Mouse (Mus musculus) forebrain, embryonic 10.5 days (tissue): ENCODE measurements around the gene Fras1. TPM values are rescaled to one million over a fixed set of nuclear protein-coding genes. Genes with fewer than 3 reads are reported as not detected.
A peak's percentile ranks its signal among the peaks of the same experiment; 100 is the strongest.

Experiments used
- DNase-seq: peaks from one replicate; pipeline ENCODE4 v3.0.0-alpha.2; 2017; ENCODE audit warnings: low spot score; ENCODE audit errors: extremely low spot score
- H3K27ac ChIP-seq: fragments of 300-500 bp; sonication (generic); 2 replicates; pipeline ENCODE4 v1.5.1; 2016; ENCODE audit warnings: mild to moderate bottlenecking
- H3K27me3 ChIP-seq: fragments of 300-500 bp; sonication (generic); 2 replicates; pipeline ENCODE4 v1.6.1; 2016; ENCODE audit warnings: mild to moderate bottlenecking; ENCODE audit not compliant: poor library complexity, severe bottlenecking
- H3K36me3 ChIP-seq: fragments of 300-500 bp; sonication (generic); replicated peaks from 2 replicates; pipeline ENCODE4 v1.6.1; 2016; ENCODE audit warnings: mild to moderate bottlenecking, moderate library complexity
- H3K4me1 ChIP-seq: fragments of 300-500 bp; sonication (generic); 2 replicates; pipeline ENCODE4 v1.6.1; 2016
- H3K4me3 ChIP-seq: fragments of 300-500 bp; sonication (generic); 2 replicates; pipeline ENCODE4 v1.5.1; 2016; ENCODE audit warnings: mild to moderate bottlenecking, moderate library complexity
- H3K9me3 ChIP-seq: fragments of 300-500 bp; sonication (generic); 2 replicates; pipeline ENCODE4 v1.6.1; 2016; ENCODE audit warnings: mild to moderate bottlenecking, moderate library complexity
- WGBS: fragments of 180-500 bp; shearing (Covaris S2); methylation state at CpG from one replicate; pipeline ENCODE4 v1.1.7; 2016; 5-methylcytosine and 5-hydroxymethylcytosine counted together
- polyA plus RNA-seq: library from polyadenylated mRNA; unstranded; fragments of >200 nt; fragmentation: Nextera tagmentation; extraction: Ambion mirVana; gene quantifications from 2 replicates; pipeline ENCODE4 v1.2.1, GENCODE M21; 2016

Gene Fras1
- polyA plus RNA-seq, 1 experiment from 2014 or later = 9.8 TPM

- WGBS = 94% methylated on average over 6 of the region's 6 CpGs
Observed at GRCm38 (mm10) chr5:96797465-96797864, 423.7 kb downstream of the Fras1 start.

GRCm38 (mm10) chr5:96799165-96799564 is 425.4 kb downstream of the Fras1 start:
- DNase-seq = no peak
- WGBS = 95% methylated on average over 9 of the region's 9 CpGs
- H3K27me3 ChIP-seq = peaks cover 9% of the 10 kb centered on the region
- no peaks in the 10 kb centered on the region for H3K36me3 ChIP-seq
- H3K9me3 ChIP-seq = no peaks in the 10 kb centered on the region
- H3K27ac ChIP-seq = no peak overlapping the region
- H3K4me1 ChIP-seq = peaks cover 26% of the 10 kb centered on the region
- no peak overlapping the region for H3K4me3 ChIP-seq

More at GRCm38 (mm10) chr5:96797465-96797864, 423.7 kb downstream of the Fras1 start:
- H3K36me3 ChIP-seq = no peaks in the 10 kb centered on the region
- DNase-seq = no peak
- H3K4me1 ChIP-seq = peaks cover 33% of the 10 kb centered on the region
- no peaks in the 10 kb centered on the region for H3K9me3 ChIP-seq
- no peak overlapping the region for H3K27ac ChIP-seq
- no peak overlapping the region for H3K4me3 ChIP-seq
- H3K27me3 ChIP-seq = peaks cover 24% of the 10 kb centered on the region

GRCm38 (mm10) chr5:96799969-96800368 is 426.2 kb downstream of the Fras1 start:
- no peak for DNase-seq
- peaks cover 4% of the 10 kb centered on the region for H3K27me3 ChIP-seq
- no peaks in the 10 kb centered on the region for H3K36me3 ChIP-seq
- no peaks in the 10 kb centered on the region for H3K9me3 ChIP-seq
- H3K4me1 ChIP-seq = peaks cover 22% of the 10 kb centered on the region
- 93% methylated on average over 9 of the region's 9 CpGs for WGBS
- no peak overlapping the region for H3K4me3 ChIP-seq
- H3K27ac ChIP-seq = no peak overlapping the region

GRCm38 (mm10) chr5:96802185-96802584 is 428.4 kb downstream of the Fras1 start:
- Histone ChIP-seq H3K4me3 (no peak overlapping the region), H3K27ac (0 out of 2 replicates have a peak overlapping the region, but pooled peaks have one; percentile 20), H3K4me1 (peaks cover 20% of the 10 kb centered on the region), H3K9me3 (no peaks in the 10 kb centered on the region), H3K36me3 (no peaks in the 10 kb centered on the region), H3K27me3 (no peaks in the 10 kb centered on the region)
- DNase-seq = no peak
- WGBS = 31% methylated on average over 7 of the region's 7 CpGs

- Histone ChIP-seq H3K9me3 (no peaks in the 10 kb centered on the region), H3K27ac (no peak overlapping the region), H3K27me3 (no peaks in the 10 kb centered on the region), H3K4me1 (peaks cover 20% of the 10 kb centered on the region), H3K4me3 (no peak overlapping the region), H3K36me3 (no peaks in the 10 kb centered on the region)
- 57% methylated on average over 3 of the region's 3 CpGs for WGBS
- no peak for DNase-seq
Observed at GRCm38 (mm10) chr5:96803091-96803490, 429.3 kb downstream of the Fras1 start.

- Histone ChIP-seq H3K27me3 (no peaks in the 10 kb centered on the region), H3K4me3 (no peak overlapping the region), H3K36me3 (no peaks in the 10 kb centered on the region), H3K9me3 (no peaks in the 10 kb centered on the region), H3K4me1 (peaks cover 20% of the 10 kb centered on the region), H3K27ac (no peak overlapping the region)
- 93% methylated on average over 4 of the region's 4 CpGs for WGBS
- DNase-seq = no peak
Observed at GRCm38 (mm10) chr5:96804304-96804703, 430.5 kb downstream of the Fras1 start.

GRCm38 (mm10) chr5:96804813-96805212 is 431.1 kb downstream of the Fras1 start:
- Histone ChIP-seq H3K4me1 (peaks cover 20% of the 10 kb centered on the region), H3K27ac (no peak overlapping the region), H3K9me3 (no peaks in the 10 kb centered on the region), H3K4me3 (no peak overlapping the region), H3K36me3 (no peaks in the 10 kb centered on the region), H3K27me3 (no peaks in the 10 kb centered on the region)
- 76% methylated on average over 3 of the region's 3 CpGs for WGBS
- no peak for DNase-seq

- WGBS = 78% methylated on average over 4 of the region's 4 CpGs
Observed at GRCm38 (mm10) chr5:96810620-96811019, 436.9 kb downstream of the Fras1 start.

GRCm38 (mm10) chr5:96824769-96825327 is 451.1 kb downstream of the Fras1 start:
- 89% methylated on average over 13 of the region's 13 CpGs for WGBS
- Histone ChIP-seq H3K36me3 (no peaks in the 10 kb centered on the region), H3K9me3 (no peaks in the 10 kb centered on the region), H3K4me3 (no peak overlapping the region), H3K27ac (no peak overlapping the region), H3K27me3 (no peaks in the 10 kb centered on the region), H3K4me1 (no peaks in the 10 kb centered on the region)
- no peak for DNase-seq

More at GRCm38 (mm10) chr5:96810620-96811019, 436.9 kb downstream of the Fras1 start:
- no peaks in the 10 kb centered on the region for H3K36me3 ChIP-seq
- H3K4me1 ChIP-seq = no peaks in the 10 kb centered on the region
- no peak overlapping the region for H3K27ac ChIP-seq
- H3K9me3 ChIP-seq = no peaks in the 10 kb centered on the region
- no peak overlapping the region for H3K4me3 ChIP-seq
- no peaks in the 10 kb centered on the region for H3K27me3 ChIP-seq
- DNase-seq = no peak

GRCm38 (mm10) chr5:96827176-96827575 is 453.4 kb downstream of the Fras1 start:
- no peaks in the 10 kb centered on the region for H3K4me1 ChIP-seq
- DNase-seq = no peak
- H3K4me3 ChIP-seq = no peak overlapping the region
- no peaks in the 10 kb centered on the region for H3K9me3 ChIP-seq
- WGBS = 75% methylated on average over 1 of the region's 1 CpGs
- H3K36me3 ChIP-seq = no peaks in the 10 kb centered on the region
- no peak overlapping the region for H3K27ac ChIP-seq
- H3K27me3 ChIP-seq = no peaks in the 10 kb centered on the region

Other genes starting within 250 kb of the Fras1 start
- gene Cnot6l, start 209.8 kb upstream of the Fras1 start, polyA plus RNA-seq = 8.8 and 10.2 TPM in 2 replicates
- 22.9 and 23.2 TPM in 2 replicates for gene Mrpl1, start 164.5 kb upstream of the Fras1 start, polyA plus RNA-seq